Mouse (Mus musculus) thymus, postnatal 4 days (tissue): ENCODE results near the gene Ppa2.

Source experiments
- DNase-seq: peaks from one replicate; pipeline ENCODE4 v3.0.0; 2021

The Ppa2 gene

GRCm38 (mm10) chr3:133332280-133332679 is 22.4 kb downstream of the Ppa2 start:
- peak; percentile 27 for DNase-seq

DNA sequence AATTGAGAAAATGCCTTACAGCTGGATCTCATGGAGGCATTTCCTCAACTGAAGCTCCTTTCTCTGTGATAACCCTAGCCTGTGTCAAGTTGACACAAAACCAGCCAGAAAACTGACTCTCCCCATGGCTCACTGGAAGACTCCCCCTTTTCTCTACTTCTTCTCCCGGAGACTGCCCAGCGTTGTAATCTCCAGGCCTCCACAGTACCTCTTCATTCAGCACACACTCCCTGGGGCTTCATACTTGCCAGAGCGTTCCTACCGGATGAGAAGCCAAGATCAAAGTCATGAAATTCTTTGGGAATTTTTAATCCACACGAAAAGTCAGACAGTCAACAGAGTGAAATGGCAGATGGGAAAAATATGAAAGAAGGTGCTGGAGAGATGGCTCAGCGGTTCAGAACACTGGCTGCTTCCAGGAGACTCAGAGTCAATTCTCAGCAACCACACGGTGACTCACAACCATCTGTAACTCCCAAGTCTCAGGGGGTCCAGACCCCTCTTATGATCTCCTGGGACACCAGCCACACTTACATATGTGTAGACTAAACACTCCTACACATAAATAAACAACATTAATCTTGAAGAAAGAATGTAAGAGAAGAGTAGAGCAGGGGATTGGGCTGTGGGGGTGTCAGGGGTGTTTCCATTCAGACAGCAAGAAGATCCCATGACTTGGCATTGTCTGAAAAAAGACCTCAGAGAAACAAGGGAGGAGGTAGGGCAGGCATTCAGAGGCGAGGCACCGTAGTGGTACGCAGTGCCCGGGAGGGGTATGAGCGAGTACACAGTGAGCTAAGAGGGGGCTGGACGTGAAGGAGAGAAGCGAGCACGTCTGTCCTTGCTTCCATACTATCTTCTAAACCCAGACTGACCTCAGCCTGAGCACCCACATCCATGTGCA is 23.6 kb downstream of the Ppa2 start:
- no peak for DNase-seq

GRCm38 (mm10) chr3:133334691-133335090 is 24.8 kb downstream of the Ppa2 start:
- no peak for DNase-seq

GRCm38 (mm10) chr3:133335166-133335565 is 25.3 kb downstream of the Ppa2 start:
- no peak for DNase-seq

- no peak for DNase-seq
Observed at GRCm38 (mm10) chr3:133336400-133336799, 26.5 kb downstream of the Ppa2 start.

DNA sequence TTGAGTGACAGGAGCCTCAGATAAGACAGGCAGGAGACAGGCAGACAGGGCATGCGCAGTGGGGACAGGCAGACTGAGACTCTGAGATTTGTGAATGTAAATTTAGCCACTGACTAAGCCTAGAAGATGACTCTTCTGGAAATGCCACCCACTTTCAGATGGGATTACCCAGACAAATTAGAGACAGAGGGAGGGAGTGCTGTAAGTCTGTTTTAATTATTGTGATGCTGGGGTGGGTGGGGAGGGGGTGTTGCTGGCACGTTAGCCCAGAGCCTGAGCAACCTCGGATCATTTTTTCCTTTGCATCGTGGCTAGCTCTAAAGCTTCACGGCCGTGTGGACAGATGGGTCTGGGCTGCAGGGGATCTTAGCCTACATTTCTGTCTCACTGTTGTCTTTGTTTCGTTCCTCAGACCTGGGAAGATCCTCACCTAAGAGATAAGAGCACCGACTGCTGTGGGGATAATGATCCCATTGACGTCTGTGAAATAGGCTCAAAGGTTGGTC is 29.0 kb downstream of the Ppa2 start:
- DNase-seq = no peak

GRCm38 (mm10) chr3:133339411-133339823 is 29.5 kb downstream of the Ppa2 start:
- peak; percentile 47 for DNase-seq

- no peak for DNase-seq
Observed at GRCm38 (mm10) chr3:133341106-133341505, 31.2 kb downstream of the Ppa2 start.

DNA sequence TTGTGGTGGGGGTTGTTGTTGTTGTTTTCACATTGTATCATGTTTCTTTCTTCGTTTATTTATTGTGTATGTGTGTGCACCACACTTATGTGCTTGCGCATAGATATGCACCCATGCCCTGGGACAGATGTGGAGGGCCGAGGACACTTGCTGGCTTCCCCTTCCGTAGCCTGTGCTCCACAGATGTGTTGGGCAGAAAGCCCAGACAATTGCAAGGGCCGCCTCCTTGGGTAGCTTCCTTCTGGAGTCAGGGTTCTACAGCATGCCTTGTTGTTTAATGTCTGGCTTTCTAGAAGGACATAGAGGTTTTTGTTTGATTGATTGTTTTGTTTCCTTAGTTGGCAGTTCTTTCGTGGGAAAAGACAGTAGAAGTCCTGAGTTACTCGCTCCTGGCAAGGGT is 37.6 kb downstream of the Ppa2 start:
- no peak for DNase-seq

GRCm38 (mm10) chr3:133348847-133349246 is 38.9 kb downstream of the Ppa2 start:
- DNase-seq = no peak

DNA sequence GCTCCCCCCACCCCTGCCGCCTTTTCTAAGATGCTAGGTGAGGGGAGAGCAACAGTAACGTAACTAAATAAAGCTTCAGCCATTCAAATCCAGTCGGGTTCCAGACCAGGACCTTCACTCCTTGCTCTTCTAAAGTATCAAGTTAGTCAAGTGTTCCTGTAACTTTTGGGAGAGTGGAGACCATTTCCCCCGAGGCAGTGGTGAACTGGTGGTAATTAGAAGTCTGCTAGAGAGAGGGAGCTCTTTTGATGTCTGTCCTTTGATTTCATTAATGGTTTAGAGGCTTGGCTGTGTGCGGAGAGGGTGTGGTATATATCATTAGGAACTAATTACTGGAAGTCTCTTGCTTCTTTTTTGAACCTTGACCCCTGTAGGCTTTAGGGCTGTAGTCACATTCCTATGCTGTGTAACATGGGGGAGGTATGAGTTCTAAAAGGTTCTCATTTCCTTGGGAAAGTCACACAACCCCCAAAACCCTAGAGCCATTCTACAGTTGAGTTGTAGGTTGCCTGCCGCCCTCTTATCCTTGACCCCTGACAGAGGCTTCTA is 47.6 kb downstream of the Ppa2 start:
- DNase-seq = no peak

DNA sequence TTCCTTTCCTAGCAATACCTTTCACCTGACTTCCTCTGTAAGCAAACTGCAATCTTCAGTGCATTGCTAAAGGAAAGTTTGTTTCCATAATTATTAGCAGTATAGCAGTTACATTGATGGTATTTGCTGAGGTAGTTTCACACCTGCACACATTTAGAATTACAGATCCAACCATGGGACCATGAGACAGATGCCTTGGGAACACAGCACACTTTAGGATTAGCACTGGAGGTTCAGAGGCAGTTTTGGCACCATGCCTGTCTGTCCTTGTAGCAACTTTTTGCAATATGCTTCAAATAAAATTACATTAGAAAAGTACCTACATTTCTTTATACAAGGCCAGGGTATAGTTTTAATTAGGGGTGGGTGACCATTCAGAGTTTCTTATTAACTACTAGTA is 48.1 kb downstream of the Ppa2 start:
- DNase-seq = no peak

DNA sequence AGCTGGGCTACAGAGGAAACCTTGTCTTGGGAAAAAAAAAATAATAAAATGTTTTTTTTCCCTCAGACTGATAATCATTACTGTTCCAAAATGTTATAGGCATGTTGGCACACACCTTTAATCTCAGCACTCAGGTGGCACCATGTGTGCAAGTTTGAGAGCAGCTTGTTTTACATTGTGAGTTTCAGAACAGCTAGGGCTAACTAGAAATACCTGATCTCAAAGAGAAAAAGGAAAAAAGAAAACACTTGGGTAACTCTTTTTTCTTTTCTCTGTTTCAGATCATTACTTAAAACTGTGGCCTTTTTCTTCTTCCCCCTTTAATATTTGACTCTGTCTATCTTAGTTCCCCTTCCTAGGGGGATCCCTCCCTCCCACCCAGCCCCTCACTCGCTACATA is 51.5 kb downstream of the Ppa2 start:
- DNase-seq = no peak

- no peak for DNase-seq
Observed at GRCm38 (mm10) chr3:133364138-133364537, 54.2 kb downstream of the Ppa2 start.

DNA sequence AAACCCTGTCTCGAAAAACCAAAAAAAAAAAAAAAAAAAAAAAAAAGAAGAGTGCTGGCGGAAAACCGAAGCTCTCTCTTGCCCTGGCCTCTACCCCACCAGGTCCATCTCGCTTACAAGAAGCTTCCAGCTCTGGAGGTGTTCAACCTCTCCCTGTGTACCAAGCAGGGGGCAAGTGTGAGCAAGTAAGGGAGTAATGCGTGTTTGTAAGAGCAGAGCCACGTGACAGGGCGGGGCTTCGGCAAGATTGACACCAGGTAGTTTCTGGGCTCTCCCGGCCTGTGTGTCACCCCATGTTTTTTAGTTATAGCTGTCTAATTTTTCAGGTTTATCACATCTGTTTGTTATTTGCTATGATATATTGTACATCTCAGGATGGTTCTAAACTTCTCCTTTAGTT is 56.2 kb downstream of the Ppa2 start:
- DNase-seq = no peak

- DNase-seq = no peak
Observed at GRCm38 (mm10) chr3:133378174-133378573, 68.3 kb downstream of the Ppa2 start.

GRCm38 (mm10) chr3:133379997-133380396 is 70.1 kb downstream of the Ppa2 start:
- DNase-seq = no peak

GRCm38 (mm10) chr3:133381519-133381918 is 71.6 kb downstream of the Ppa2 start:
- DNase-seq = no peak

- no peak for DNase-seq
Observed at GRCm38 (mm10) chr3:133382147-133382546, 72.2 kb downstream of the Ppa2 start.

DNA sequence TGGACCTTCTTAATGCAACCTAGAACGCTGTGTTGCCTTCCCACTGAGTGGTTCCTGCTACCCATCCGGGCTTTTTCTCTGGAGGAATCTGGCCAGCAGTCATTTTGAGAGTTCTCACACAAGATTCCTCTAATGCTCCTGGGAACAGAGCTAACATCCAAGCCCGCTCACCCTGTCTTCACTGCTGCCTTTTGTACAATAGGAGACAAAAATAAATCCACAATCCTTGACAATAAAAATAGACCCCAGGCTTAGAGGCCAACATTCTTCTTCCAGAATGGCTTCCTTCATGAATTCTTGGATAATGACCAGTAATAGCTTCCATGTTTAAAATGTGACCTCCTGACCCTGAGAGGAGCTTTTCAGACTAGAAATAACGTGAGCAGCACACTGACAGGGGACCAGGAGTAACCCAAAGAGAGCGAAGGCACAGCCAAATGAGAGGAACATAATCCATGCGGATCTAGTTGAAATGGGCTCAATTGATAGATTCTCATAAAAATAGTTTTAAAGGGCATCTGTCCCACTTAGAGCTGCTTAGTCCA is 74.3 kb downstream of the Ppa2 start:
- no peak for DNase-seq

DNA sequence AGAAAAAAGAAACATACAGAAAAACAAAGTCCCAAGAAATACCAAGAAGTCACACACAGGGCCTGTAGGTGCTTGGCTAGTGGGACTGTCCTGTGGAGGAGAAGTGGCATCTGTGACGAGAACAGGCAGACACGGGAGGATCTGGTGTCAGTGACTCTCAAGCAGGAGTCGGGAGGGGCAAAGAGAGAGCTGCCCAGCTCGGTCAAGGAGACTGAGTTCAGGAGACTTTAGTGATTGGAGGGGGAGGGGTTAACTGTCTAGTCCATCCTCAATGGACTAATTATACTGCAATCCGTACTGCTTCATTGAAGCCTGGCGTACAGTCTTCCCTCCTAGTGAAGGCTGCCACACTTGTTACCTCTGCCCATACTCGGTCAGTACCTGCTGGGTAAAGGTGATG is 77.4 kb downstream of the Ppa2 start:
- DNase-seq = no peak

- no peak for DNase-seq
Observed at GRCm38 (mm10) chr3:133389803-133390387, 80.0 kb downstream of the Ppa2 start.

DNA sequence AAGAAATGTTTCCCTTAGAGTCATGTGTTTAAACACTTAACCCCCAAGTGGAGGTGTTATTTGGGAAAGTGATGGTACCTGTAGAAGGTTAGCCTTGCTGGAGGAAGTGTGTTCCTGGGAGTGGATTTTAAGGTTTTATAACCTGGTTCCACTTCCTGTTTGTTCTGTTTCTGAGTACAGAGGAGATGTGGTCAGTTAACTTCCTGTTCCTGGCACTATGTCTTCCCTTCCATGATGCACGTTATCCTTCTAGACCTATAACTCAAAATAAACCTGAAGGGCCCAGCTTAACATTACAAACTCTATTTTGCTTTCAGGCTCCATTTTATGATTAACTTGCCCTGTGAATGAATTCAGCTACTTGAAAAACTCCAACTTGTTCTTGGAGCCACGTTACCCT is 84.6 kb downstream of the Ppa2 start:
- DNase-seq = no peak

GRCm38 (mm10) chr3:133403849-133404248 is 93.9 kb downstream of the Ppa2 start:
- DNase-seq = no peak
